ENCODE assay signal across 9 mouse cellular contexts in the genomic region with DNA sequence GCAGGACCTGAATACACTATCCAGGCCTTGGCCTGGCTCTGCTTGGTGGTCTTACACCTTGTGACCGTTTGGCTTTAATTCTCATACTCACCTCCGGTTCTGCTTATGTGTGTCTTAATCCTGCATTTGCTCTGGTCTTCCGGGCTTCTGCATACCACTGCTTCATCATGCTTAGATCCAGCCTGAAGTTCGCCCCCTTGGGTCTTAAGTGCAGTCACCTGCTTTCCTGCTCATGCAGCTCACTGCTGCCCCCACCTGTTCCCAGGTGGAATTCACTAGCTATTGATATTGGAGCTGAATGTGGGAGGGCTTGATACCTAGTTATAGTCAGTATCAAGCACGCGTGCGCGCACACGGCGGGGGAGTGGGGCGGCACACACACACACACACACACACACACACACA. TPM values are rescaled to one million over a fixed set of nuclear protein-coding genes. Genes with fewer than 3 reads are reported as not detected.
DNase-seq lines count a peak whose midpoint lies in the region; ATAC-seq and TF ChIP-seq lines count a peak whose summit lies in the region.
"Had no signal": no experiment of that assay in that cellular context is flagged by ENCODE, and none has a peak within 500 bp of the region (broad histone marks: within the 10 kb centered on the region; RNA-seq: fewer than 3 reads in every experiment).

No protein-coding gene starts in this region.

- H3K36me3 ChIP-seq in forebrain, embryonic 13.5 days (ENCODE audit: poor library complexity, severe bottlenecking) = no peaks in the 10 kb centered on the region
- H3K36me3 ChIP-seq: embryonic facial prominence, embryonic 15.5 days had no signal

- peaks cover 6% of the 10 kb centered on the region; the same call in 1 of the 2 replicates for H3K27me3 ChIP-seq in forebrain, embryonic 13.5 days
- H3K27me3 ChIP-seq: embryonic facial prominence, embryonic 15.5 days had no signal

- H3K4me2 ChIP-seq in forebrain, embryonic 13.5 days = no peak overlapping the region; the same call in 1 of the 2 replicates
- H3K4me2 ChIP-seq: embryonic facial prominence, embryonic 15.5 days had no signal

- intact Hi-C loops in heart, postnatal 36 days (cut with DNase I) = loop anchor here (1.0 to 10.0 kb wide), 2 partner anchors 173 to 323 kb away; no protein-coding TSS in a partner anchor

- TF ChIP-seq POLR2A in lung, adult 2 months (IDR thresholded peaks at IDR 0.05; ENCODE audit: borderline replicate concordance, extremely low read depth, low read depth, low read length) = no peak

- no peak overlapping the region for H3K4me3 ChIP-seq in forebrain, embryonic 13.5 days
- H3K4me3 ChIP-seq in layer of hippocampus, adult 2 months = peak overlapping the region; percentile 5; the same call in 1 of the 2 replicates
- H3K4me3 ChIP-seq in lung, adult 2 months (replicated peaks; ENCODE audit: extremely low read depth, low read depth, low read length) = no peak overlapping the region
- H3K4me3 ChIP-seq: embryonic facial prominence, embryonic 15.5 days had no signal

- no peak overlapping the region for H3K27ac ChIP-seq in forebrain, embryonic 13.5 days
- H3K27ac ChIP-seq in layer of hippocampus, adult 2 months = no peak overlapping the region
- H3K27ac ChIP-seq: embryonic facial prominence, embryonic 15.5 days had no signal

- H3K9me3 ChIP-seq in forebrain, embryonic 13.5 days (replicated peaks) = no peaks in the 10 kb centered on the region
- H3K9me3 ChIP-seq: embryonic facial prominence, embryonic 15.5 days had no signal

- peak; percentile 71 for ATAC-seq in forebrain, embryonic 13.5 days

- H3K9ac ChIP-seq in forebrain, embryonic 13.5 days = no peak overlapping the region
- H3K9ac ChIP-seq: embryonic facial prominence, embryonic 15.5 days had no signal

- peak; percentile 88 for TF ChIP-seq CTCF in layer of hippocampus, adult 2 months (conservative IDR thresholded peaks at IDR 0.05)
- peak; percentile 82 for TF ChIP-seq CTCF in lung, adult 2 months (IDR thresholded peaks at IDR 0.05; ENCODE audit: insufficient read depth, low read length)

- 27% methylated on average over 11 of the region's 11 CpGs for WGBS in forebrain, embryonic 13.5 days
- 17% methylated on average over 11 of the region's 11 CpGs for WGBS in lung, adult 2 months

- peak; percentile 89 for DNase-seq in ES-CJ7 (ENCODE audit: low read depth, low spot score)
- peak; percentile 15 for DNase-seq in c-Kit-positive CD71-positive TER-119-negative erythroid progenitor cells, embryonic 14.5 days (ENCODE audit: low read depth)
- peak; percentile 55 to 67 for DNase-seq in heart, postnatal 36 days
- DNase-seq in layer of hippocampus, adult 2 months (ENCODE audit: low spot score in 2 of 2) = peak; percentile 84 to 87
- peak; percentile 49 for DNase-seq in lung, adult 2 months
- peak; percentile 31 for DNase-seq in ovary, adult 18-20 months (ENCODE audit: low spot score)
- DNase-seq in thymus, postnatal 14 days = peak; percentile 68

- peaks cover 4% of the 10 kb centered on the region; the same call in 1 of the 2 replicates for H3K4me1 ChIP-seq in forebrain, embryonic 13.5 days
- H3K4me1 ChIP-seq in lung, adult 2 months (ENCODE audit: control insufficient read depth, insufficient read depth, low read length) = no peaks in the 10 kb centered on the region
- H3K4me1 ChIP-seq: embryonic facial prominence, embryonic 15.5 days had no signal

RNA-seq across cellular contexts. Expression of gene Lrrc9, which starts 13.9 kb away (rescaled TPM):
- 3.0 and 3.2 TPM in 2 replicates for polyA plus RNA-seq in forebrain, embryonic 13.5 days (2015; fragmentation: Nextera tagmentation; extraction: Ambion mirVana)
- under 1 TPM; 0.19 to 0.28 TPM for total RNA-seq in heart, postnatal 36 days (2021)
- total RNA-seq in layer of hippocampus, adult 2 months (2021) = 1 to 10 TPM; 2.1 to 2.4 TPM
- 0.22 and 0.24 TPM in 2 replicates for polyA plus RNA-seq in lung, adult 2 months (2012; rRNA removed)

RNA-seq across cellular contexts. Expression of gene Rtn1, which starts 18.9 kb away (rescaled TPM):
- polyA plus RNA-seq in forebrain, embryonic 13.5 days (2015; fragmentation: Nextera tagmentation; extraction: Ambion mirVana) = 1,241 and 1,349 TPM in 2 replicates
- 1 to 10 TPM; 3.5 to 4.6 TPM for total RNA-seq in heart, postnatal 36 days (2021)
- total RNA-seq in layer of hippocampus, adult 2 months (2021) = 1,000 to 10,000 TPM; 1,333 to 1,442 TPM
- 7.5 and 9.2 TPM in 2 replicates for polyA plus RNA-seq in lung, adult 2 months (2012; rRNA removed)

Comparison
In these comparisons a context has a peak if more than half of its experiments do, and no peak if none do; other contexts are left out.
1. DNase-seq: peak in every context shown above with its lines; median percentile 89 in ES-CJ7; 86 in layer of hippocampus, adult 2 months; 68 in thymus, postnatal 14 days; 61 in heart, postnatal 36 days; 49 in lung, adult 2 months; 31 in ovary, adult 18-20 months; 15 in c-Kit-positive CD71-positive TER-119-negative erythroid progenitor cells, embryonic 14.5 days.
2. RNA of gene Rtn1, which starts 18.9 kb away (total RNA-seq): 1,333 to 1,442 TPM in layer of hippocampus, adult 2 months; 3.5 to 4.6 TPM in heart, postnatal 36 days; every median in the first group is over 100 times any median in the second.